Mouse (Mus musculus) lung, postnatal 0 days (tissue): ENCODE measurements around the gene H2-Ob.

ENCODE experiments used
- CTCF ChIP-seq: IDR thresholded peaks from 2 replicates; pipeline ENCODE4 v1.5.1; 2016; ENCODE audit warnings: antibody characterized with exemption, mild to moderate bottlenecking
- EP300 ChIP-seq: IDR thresholded peaks from 2 replicates; pipeline ENCODE4 v1.6.1; 2016; ENCODE audit warnings: antibody characterized with exemption, mild to moderate bottlenecking, control low read depth

- TF ChIP-seq CTCF (no peak), EP300 (no peak)
Measured at GRCm38 (mm10) chr17:34199050-34199619, 39.6 kb upstream of the H2-Ob start.
